Mouse (Mus musculus) lung, postnatal 10 days (tissue): ENCODE data around the gene Sema4c.

Experiments used
- DNase-seq: peaks from one replicate; pipeline ENCODE4 v3.0.0; 2021

Gene Sema4c

DNA sequence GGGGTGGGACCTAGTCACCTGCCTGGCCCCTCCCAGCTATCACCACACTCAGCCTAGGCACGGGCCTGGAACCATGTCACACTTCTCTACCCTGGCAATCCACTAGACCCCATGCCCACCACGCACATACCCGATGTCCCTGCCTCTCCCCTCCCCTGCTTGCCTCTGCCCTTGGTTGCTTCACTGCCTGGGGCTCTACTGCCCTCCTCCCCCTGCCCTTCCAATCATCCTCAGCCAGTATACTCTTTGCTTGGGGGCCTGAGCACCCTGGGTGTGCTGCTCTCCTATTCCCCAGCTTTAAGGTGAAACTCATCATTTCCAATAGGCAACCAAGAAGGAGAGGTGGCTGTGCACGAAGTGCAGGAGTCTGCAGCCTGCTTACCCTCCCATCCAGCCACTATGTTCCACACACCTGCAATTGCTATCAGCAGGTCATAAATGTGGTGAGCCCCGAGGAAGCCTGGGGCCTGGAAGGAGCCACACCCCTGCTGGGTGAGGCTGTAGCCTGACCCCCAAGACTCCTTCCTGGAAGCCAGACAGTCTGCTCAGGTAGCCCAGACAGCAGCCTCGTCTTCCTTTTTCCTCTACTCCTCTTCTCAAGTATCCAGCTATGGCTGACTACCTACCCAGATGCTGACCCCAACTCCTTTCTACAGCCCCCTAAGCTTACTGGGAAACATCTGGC is 19.0 kb upstream of the Sema4c start:
- DNase-seq: no peak

DNA sequence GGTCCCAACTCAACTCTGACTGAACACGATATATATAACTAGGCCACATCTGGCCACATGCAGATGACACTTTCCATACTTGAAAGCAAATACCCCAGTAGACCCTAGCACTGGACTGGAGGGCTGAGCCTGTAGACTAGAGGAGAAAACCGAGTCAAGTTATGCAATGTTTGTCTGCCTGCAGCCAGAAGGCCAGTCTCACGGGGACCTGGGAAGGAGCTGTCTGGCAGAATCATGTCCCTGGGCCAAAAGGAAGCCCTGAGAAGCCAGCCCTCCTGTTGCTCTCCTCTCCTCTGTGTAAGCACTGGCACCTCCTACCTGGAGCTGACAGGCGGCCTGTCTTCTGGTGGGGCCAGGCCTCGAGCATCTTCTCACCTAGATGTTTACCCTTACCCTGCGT is 17.2 kb upstream of the Sema4c start:
- no peak for DNase-seq

DNA sequence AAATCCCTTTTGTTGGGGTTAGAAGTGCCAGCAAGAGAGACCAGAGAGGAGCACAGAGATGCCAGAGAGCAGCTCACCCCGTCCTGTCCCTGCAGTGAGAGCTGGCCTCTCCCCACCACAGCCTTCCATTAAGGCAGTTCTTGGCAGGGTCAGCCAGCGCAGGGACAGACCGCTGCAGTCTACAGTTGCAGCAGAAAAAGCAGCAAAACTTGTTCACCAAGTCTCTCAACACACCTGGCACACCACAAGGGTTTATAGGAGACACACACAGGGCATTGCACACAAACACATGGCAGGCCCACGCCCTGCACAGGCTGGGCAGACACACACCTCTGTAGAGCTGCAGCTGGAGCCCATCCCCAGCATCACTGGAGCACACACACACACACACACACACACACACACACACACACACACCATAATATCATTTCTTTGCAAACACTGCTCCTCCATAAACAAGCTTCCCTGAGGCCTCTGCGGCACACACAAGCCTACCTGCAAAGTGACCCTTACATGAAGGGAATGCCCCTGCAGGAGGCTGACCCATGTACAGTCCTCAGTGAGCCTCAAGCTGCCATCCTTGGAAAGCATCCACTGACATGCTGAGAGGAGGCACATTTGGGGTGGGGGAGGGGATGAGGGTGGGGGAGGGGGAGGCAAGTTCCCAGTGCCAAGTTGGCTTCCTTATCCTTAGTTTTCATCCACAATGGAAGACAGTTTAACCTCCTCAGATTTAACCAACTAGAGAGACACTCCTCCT is 16.2 kb upstream of the Sema4c start:
- DNase-seq: no peak

DNA sequence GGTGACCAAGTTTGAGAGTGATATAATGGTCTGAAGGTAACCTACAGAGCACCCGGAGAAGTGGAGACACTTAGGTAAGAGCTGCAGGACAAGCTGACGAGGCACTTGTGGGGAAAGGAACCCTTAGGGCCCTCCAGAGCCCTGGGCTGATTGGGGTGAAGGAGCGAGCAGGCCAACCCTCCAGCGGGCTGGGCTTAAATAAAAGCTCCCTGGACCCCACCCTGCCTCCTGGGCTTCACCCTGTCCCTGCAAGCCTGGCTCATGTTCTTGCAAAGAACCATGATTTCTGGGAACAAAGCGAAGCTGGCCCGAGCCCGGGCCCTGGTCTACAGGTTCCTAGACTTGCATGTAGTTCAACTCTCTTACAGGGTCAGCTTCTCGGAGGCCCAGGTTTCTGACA is 15.4 kb upstream of the Sema4c start:
- no peak for DNase-seq

DNA sequence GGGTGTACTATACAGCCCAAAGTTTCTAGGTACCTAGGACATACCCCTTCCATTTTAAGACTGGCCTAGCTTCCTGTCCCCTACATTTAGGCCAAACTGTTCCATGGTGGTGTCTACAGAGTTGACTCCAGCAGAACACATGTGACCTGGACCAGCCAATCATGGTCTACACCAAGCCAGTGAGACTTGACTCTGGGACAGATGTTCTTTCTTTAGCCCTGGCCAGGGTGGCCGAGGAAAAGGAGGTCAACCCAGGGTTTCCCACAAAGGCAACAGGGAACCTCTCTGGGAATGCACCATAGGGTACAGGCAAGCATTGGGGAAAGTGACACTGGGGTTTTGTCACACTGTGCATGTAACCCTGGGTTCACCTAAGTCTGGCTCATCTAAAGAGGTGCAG is 14.6 kb upstream of the Sema4c start:
- no peak for DNase-seq

DNA sequence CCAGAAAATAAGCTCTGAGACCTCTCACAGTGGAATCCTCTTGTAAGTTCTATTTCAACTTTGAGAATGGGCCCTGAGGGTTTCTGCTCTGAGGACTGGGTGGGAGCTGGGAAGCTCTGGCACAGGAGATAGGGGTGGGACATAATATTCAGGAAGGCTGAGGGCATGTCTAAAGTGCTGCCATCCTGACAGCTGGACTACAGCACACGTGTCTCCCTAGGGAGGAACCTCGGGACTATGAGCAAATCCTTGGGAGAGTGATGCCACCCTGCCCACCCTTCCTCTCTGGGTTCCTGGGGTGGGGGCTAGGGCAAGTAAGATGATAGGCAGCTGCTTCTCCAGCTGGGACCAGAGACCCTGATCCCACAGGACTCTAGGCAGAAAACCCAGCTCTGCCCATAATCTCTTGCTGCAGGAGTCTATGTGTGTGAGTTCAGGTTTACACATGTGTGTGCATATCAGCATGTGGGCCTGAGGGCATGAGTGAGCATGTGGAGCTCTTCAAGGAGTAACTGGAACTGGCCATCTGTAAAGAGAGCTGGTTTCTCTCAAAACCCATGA is 14.1 kb upstream of the Sema4c start:
- no peak for DNase-seq

DNA sequence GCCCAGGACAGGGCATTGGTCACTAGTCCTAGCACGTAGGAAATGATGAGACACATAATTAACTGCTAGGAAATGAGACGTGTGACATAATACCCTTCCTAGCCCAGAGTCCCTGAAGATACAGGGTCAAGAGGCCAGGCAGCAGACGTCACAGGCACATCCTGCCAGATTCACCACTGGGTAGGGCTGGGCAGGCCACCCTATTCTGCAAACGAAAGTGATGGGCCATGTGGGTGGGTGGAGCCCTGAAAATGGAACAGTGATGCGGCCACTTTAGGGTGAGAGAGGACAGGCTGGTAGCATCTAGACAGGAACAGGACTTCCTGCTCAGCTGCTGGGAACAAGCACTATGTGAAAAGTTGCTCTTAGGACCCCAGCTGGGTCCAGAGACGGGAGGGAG is 13.5 kb upstream of the Sema4c start:
- peak; percentile 85 for DNase-seq

DNA sequence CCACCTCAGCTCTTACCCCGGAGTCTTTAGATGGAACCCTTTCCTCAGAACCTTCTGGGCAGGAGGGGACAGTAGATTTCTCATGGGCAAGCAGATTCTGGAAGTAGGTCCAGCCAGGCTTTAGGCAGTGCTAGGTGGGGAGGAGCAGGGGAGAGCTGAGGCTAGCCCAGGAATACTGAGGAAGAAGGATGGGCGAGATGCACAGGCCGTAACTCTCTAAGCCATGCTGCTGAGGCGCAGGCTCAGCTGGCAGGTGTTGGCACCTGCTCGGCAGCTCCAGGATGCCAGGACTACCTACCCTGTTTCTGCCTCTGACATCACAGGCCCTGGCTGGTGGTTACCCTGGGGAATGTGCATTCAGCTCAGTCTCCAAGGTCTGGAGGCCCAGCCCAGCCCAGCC is 12.2 kb upstream of the Sema4c start:
- DNase-seq: no peak

DNA sequence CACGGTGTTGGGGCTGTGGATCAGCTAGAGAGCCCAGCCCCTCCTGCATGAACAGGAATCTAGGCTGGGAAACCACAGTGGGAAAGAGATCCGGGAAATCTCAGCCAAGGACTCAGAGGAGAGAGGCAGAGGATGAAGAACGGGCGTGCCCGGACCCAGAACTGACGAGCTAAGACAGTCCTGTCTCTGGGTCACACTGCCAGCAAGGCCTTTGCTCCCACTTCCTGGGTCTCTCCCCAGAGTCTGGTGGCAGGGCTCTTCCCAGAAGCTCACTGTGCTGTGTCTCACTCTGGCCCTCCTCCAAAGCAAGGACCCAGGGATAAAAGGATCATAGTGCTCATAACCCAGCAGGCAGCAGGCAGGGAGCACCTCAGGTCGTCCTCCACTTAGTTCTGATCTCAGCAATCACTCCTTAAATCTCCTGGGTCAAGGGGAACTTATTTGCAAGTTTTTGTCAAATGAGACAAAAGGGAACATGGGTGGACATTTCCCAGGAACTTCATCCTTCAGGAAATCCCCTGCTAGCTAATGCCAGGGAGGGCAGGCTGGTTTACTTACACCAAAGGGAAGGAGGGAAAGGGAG is 11.6 kb upstream of the Sema4c start:
- DNase-seq: peak; percentile 49

DNA sequence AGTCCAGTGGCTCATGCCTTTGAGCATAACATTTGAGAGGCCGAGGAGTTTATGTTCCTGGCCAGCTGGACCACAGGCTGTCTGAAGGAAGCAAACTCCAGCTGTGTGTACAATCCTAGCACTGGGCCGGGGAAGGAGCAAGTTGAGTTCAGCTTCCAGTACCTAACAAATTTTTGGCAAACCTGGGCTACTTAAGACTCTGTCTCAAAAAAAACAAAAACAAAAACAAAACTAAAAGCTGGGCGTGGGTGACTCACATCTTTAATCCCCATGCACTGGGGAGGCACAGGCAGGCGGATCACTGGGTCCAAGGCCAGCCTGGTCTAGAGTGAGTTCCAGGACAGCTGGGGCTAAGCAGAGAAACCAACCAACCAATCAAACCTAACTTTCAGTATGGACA is 10.6 kb upstream of the Sema4c start:
- DNase-seq: no peak

DNA sequence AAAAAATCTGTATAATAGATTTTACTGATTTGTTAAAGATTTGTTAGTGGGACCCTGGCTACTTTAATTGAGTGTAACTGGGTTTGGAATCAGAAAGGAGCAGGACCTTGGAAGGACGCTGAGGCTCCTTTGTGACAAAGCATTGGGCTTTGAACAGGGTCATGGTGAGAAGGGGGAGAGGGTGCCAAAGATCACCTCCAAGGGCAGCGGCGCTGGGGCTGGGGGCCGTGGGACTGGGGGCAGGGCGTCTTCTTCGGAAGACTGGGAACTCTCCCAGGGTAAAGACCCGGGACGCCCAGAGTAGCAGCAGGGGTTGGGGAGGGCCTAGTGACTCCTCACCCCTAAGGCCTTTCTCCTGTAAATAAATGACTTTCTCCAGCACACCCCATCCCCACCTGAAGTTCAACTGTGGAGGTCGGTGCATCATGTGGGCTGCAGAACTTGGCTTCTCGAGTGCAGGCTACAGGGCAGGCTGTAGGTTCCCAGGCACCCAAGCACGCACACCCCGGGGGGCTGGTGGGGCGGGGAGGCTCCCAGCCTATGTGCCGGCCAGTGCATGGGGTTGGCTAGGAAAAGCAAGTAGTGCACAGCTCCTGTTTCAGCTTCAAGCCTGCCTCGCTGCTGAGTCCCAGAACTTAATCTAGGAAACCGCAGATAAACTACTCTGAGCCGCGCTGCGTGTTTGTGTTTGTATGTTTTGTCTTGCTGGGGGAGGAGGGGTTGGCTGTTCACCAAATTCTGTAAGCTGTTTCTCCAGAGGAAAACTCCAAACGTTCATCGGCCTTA is 9.9 kb upstream of the Sema4c start:
- DNase-seq: peak; percentile 44

DNA sequence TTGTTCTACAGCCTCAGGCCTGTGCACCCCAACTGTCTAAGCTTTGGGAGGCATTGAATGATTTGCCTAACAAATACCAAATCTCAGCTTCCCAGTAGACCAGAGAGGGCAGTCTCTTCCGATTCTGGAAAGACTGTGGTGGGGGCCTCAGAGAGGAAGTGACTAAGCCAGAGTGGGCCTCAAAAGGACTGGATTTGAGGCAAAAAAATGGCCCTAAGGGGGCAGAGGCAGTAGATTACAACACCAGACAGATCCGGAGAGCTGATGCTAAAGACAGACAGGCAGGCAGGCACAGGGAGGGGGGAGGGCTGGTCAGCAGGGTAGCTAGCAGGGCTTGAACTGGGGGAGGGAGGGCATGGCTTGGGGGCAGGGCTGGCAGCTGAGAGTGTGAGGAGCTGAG is 8.3 kb upstream of the Sema4c start:
- DNase-seq: no peak

DNA sequence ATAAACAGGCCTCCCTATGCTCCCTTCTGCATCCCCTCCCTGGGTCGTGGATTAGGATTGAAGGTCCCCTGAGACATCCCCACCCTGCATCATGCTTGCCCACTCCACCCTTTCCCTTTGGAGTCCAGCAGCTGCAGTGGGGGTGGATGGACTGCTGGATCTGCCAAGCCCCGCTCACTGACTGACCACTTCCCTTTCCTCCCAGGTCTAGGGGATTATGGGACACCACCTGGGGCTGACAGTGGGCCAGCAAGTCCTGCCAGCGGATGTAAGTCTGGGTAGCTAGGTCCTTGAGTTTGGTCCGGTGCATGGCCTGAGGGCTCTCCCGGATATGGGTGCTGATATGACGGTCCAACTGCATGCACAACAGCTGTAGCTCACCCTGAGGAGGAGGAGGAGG is 6.0 kb upstream of the Sema4c start:
- no peak for DNase-seq

DNA sequence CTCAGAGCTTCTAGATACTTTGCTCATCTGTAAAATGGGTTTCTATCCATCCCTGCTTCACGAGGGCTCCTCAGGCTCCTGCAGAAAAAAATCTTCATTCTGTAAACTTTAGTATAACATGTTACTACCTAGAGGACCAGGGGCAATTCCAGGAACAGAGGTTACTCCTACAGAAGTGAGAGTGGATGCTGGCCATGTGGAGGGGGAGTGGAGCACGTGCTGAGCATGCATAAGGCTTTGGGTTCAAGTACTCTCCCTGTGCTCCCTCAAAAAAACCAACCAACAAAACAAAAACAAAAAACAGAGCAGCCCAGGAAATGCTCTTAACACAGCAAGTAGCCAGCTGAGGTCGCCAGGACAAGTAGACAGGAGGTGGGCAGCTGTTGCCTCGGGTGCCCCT is 5.5 kb upstream of the Sema4c start:
- no peak for DNase-seq

DNA sequence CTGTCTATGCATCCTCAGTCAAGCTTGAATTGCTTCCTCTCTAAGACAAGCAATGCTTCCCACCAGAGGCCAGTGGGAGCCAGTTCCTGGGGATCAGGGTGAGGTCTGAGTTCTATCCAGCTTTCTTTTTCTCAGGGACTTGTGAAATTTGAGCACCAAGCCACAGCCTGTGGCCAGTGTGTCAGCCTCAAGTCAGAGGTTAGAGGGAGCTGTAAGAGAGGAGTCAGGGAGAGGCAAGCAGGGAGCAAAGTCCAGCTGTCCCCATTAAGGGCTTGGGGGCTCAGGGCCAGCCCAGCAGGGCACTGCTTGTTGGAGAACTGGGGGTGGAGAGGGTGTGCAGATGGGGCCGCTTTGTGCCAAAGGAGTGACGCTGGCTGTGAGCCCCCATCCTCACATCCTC is 5.0 kb upstream of the Sema4c start:
- DNase-seq: peak; percentile 36

DNA sequence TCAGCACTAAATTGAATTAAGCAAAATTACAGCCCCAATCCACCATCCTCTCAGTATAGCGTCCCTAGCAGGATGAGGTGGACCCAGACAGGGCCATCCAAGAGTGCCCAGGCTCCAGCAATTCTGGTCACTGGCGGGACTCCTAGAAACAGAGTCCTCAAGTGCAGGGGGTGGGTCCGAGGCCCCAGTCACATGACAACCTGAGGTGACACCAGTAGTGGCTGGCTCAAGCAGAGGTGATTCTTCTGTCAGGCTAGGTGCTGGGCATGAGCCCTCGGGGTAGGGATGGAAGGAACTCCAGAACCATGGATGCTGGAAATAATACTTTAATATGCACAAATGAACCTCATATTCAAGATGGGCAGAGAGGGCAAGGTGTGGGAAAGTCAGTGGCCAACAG is 4.2 kb upstream of the Sema4c start:
- no peak for DNase-seq

DNA sequence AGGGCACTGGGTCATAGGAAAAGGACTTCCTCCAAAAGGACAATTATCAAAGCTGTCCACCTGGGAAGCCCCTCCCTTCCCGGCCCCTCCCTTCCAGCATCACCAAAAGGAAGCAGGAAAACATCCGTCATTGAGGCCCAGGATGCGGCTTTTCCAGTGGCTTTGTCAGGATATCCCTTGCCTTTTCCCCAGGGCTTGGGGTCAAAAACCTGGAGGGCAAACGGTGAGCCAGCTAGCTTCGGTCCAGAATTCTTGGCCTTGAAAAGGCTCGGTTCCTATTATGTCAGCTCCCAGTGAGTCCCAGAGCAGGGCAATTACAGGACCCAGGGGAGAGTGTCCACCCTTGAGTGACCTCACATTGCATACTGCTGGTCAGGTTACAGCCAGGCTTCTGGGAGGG is 2.8 kb upstream of the Sema4c start:
- DNase-seq: peak; percentile 48

DNA sequence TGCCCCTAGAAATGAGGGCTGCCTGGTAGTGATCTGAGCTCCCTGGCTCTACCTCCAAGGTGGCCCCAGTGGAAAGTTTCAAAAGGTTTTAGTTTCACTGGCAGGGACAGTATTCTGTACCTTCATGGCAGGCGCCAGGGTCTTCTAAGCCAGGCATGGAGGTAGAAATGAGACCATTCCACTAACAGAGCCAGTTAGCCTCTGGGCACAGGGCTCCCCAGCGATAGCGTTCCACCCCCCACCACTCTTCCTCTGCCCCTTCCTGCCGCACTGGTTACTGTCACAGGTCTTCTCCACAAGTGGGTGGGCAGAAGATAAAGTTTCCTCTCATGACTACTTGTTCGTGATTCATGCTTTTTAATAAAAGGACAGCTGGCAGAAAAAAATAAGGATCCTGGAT is 1.7 kb upstream of the Sema4c start:
- DNase-seq: no peak

DNA sequence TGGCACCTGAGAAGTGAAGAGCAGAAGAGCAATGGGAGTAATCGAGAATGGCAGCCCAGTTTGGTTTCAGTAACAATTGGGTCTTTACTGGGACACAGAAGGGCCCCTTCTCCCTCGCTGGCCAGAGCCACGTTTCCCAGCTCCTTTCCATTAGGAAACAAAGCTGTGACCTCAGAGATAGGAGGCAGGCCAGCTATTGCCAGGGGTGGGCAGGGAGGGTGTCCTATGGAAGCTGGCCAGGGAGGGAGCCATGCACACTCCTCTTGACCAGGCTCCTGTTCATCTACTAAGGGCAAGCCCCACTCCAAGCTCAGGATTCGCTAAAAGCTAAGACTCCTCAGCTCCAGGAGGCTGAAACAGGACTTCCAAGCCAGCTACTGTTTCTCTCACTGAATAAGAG is 1.1 kb upstream of the Sema4c start:
- DNase-seq: no peak

DNA sequence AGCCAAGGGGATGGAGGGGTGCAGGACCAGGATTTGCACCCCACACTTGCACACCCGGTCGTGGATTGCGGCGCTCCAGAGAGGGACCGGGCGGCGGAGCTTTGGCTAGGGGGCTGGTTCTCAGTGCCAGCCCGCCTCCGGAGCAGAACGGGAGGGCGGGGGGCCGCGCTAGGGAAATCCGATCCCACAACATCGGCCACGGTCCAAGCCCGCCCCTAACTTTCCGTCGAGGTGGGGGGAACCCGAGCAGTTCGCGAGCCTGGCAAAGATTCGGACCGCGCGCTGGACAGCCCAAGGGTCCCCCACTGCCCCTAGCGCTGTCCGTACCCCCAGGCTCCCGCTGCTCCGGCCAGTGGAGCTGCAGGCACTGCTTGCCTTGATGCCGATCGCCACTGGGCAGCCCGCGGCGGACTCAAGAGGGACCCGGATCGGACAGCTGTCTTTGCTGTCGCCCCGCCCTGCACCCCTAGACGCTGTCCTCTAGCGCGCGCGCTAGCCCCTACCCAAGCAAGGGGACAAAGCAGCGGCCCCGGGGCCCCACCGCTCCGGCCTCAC is 615 bp downstream of the Sema4c start:
- peak; percentile 96 for DNase-seq

DNA sequence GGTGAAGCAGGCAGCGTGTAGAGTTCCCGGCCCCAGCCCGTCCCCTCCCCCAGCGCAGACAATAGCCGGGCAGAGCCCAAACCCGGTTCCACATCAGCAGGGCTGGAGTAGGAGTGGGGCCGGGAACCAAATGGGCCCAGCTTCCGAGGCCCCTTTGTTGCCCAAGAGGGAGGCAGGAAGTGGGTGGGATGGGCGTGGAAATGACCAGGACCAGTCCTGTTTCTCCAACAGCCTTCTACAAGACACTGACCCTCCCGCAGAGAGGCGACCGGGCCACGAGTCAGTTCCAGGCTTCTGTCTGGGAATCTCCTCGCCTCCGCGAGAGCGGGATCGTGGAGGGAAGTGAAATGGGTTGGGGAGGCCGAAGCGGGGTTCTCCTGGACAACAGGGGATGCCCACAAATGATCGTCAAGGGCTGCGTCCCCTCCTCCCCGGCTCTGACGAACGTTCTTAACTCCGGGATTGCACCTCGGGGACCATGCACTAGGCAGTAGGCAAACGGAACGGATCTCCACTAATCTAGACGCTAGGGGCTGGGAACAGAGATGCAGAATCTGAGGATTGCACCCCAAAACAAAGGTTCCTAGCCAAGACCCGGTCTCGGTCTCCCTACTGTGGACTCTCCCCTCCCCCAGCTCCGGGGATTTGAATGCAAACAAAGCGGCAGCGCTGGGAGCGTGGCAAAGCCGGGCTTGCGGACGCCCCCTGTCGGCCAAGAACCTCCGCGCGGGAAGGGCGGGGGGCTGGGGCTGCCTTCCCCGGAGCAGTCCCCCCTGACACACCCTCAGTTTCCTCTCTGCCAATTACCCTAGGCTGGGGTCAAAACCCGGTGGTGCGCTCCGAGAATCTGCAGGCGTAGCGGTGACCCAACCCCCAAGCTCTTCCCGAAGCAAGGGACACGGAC is 1.3 kb downstream of the Sema4c start:
- DNase-seq: peak; percentile 97
